Mouse (Mus musculus) erythroblast, embryonic 14.5 days (primary cell): ENCODE results near the gene Mindy4b-ps.

Experiments
- GATA1 ChIP-seq: IDR thresholded peaks from 2 replicates; pipeline ENCODE4 v1.6.1; 2012; ENCODE audit warnings: low read length, inconsistent platforms, mixed read lengths
- TAL1 ChIP-seq: IDR thresholded peaks from 3 replicates; pipeline ENCODE4 v1.6.1; 2012; ENCODE audit warnings: low read length, inconsistent platforms, mixed read lengths

DNA sequence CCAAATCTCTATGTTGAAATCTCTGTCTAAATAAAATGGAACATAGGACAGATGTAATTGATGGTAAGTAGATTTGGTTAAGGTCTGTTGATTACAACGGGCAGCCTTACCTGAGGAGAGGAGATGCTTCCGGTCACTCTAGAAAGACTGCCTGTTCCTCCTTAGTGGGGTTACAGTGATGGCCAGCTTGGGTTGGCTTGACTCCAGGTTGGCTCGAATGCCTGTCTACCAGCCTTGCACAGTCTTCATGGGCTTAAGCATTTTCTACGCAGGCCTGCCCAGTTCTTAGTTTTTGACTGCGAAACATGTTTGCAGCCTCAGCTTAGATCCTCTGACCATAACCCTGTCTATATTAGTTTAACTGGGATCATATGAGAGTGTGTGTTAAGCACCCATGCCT lies 13.5 kb downstream of the Mindy4b-ps start:
- no peak for TF ChIP-seq TAL1
- TF ChIP-seq GATA1 = no peak
